In the genomic region with DNA sequence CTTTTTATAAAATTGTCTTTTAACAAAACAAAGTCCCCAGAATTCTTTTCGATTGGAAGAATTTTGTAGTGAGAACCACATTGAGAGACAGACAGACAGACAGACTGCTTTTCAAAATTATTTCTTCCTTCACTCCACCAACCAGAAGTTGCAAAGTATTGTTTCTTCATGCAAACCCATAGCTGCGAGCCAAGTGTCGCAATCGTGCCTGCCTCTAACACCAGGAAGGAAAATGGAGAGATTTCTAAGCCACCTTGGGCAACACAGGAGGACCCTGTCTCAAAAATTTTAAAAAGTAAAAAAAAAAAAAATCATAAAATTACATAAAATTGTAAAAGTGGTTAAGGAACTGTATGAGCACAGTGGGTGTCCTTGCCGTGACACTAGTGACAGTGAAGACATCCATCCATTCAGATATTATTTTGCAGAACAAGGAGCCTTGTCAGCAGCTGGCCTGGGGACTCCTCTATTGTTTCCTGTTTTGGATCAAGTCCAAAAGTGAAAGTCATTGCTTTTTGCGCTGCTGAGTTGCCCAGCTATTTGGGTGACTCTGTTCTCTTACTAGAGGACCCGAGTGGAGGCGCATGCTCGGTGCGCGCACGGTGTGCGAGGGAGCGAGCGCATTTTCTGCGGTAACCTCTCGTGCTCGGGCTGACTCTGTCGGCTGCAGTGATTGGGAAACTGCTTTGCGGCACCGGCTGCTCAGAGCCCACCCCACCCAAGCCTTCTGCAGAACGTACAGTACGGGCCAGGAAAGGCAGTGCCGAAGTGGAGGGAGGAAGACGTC, we compare ENCODE assay signal across 8 mouse cellular contexts.
DNase-seq lines count a peak whose midpoint lies in the region; ATAC-seq and TF ChIP-seq lines count a peak whose summit lies in the region.

No protein-coding gene starts in this region.

- H3K4me3 ChIP-seq in gastrocnemius, adult 2 months, result peak overlapping the region; percentile 54
- no peak overlapping the region for H3K4me3 ChIP-seq in neural tube, embryonic 12.5 days
- H3K4me3 ChIP-seq in hindbrain, embryonic 14.5 days (replicated peaks; ENCODE audit: low read length), result no peak overlapping the region
- peak overlapping the region; percentile 80 for H3K4me3 ChIP-seq in megakaryocyte, embryonic 14.5 days (replicated peaks)

- no peak overlapping the region for H3K9ac ChIP-seq in neural tube, embryonic 12.5 days
- no peak overlapping the region for H3K9ac ChIP-seq in hindbrain, embryonic 14.5 days

- no peaks in the 10 kb centered on the region for H3K4me1 ChIP-seq in neural tube, embryonic 12.5 days
- H3K4me1 ChIP-seq in hindbrain, embryonic 14.5 days (replicated peaks; ENCODE audit: control insufficient read depth, insufficient read depth, low read length), result 0 out of 2 replicates have a peak, but pooled peaks cover 8% of the 10 kb centered on the region
- peaks cover 74% of the 10 kb centered on the region for H3K4me1 ChIP-seq in megakaryocyte, embryonic 14.5 days

- peak; percentile 71; the same call in 1 of the 2 replicates for ATAC-seq in neural tube, embryonic 12.5 days (ENCODE audit: low FRiP score, low read depth)
- peak; percentile 49; the same call in 1 of the 2 replicates for ATAC-seq in hindbrain, embryonic 14.5 days (ENCODE audit: low FRiP score)

- no peak for TF ChIP-seq CTCF in gastrocnemius, adult 2 months (IDR thresholded peaks at IDR 0.05)

- H3K27me3 ChIP-seq in neural tube, embryonic 12.5 days (replicated peaks), result no peaks in the 10 kb centered on the region
- no peaks in the 10 kb centered on the region for H3K27me3 ChIP-seq in hindbrain, embryonic 14.5 days (ENCODE audit: control insufficient read depth, insufficient read depth, low read length)
- H3K27me3 ChIP-seq in megakaryocyte, embryonic 14.5 days (replicated peaks), result no peaks in the 10 kb centered on the region

- no peak overlapping the region for H3K4me2 ChIP-seq in neural tube, embryonic 12.5 days (replicated peaks)
- H3K4me2 ChIP-seq in hindbrain, embryonic 14.5 days (replicated peaks), result peak overlapping the region; percentile 28

- H3K27ac ChIP-seq in gastrocnemius, adult 2 months, result no peak overlapping the region
- H3K27ac ChIP-seq in neural tube, embryonic 12.5 days, result no peak overlapping the region
- H3K27ac ChIP-seq in hindbrain, embryonic 14.5 days, result no peak overlapping the region

- intact Hi-C loops in gastrocnemius, adult 2 months (cut with DNase I), result no loop called here

- H3K9me3 ChIP-seq in neural tube, embryonic 12.5 days, result no peaks in the 10 kb centered on the region
- no peaks in the 10 kb centered on the region for H3K9me3 ChIP-seq in hindbrain, embryonic 14.5 days (ENCODE audit: control insufficient read depth, low read length)
- no peaks in the 10 kb centered on the region for H3K9me3 ChIP-seq in megakaryocyte, embryonic 14.5 days

- WGBS in neural tube, embryonic 12.5 days, result 88% methylated on average over 25 of the region's 25 CpGs
- 70% methylated on average over 25 of the region's 25 CpGs for WGBS in hindbrain, embryonic 14.5 days

- DNase-seq in gastrocnemius, adult 2 months, result no peak
- no peak for DNase-seq in gastrocnemius, adult 18-20 months (ENCODE audit: low spot score)
- no peak for DNase-seq in neural tube, embryonic 10.5 days (ENCODE audit: extremely low spot score, low spot score)
- DNase-seq in hindbrain, embryonic 14.5 days (ENCODE audit: low spot score), result peak; percentile 47
- DNase-seq in kidney, postnatal 14 days, result no peak
- no peak for DNase-seq in ovary, postnatal 36 days (ENCODE audit: low spot score)

- H3K36me3 ChIP-seq in neural tube, embryonic 12.5 days, result no peaks in the 10 kb centered on the region
- peaks cover 4% of the 10 kb centered on the region for H3K36me3 ChIP-seq in hindbrain, embryonic 14.5 days (replicated peaks; ENCODE audit: control insufficient read depth, insufficient read depth)
- peaks cover 51% of the 10 kb centered on the region for H3K36me3 ChIP-seq in megakaryocyte, embryonic 14.5 days (replicated peaks; ENCODE audit: low read length)

Comparison
In these comparisons a context has a peak if more than half of its experiments do, and no peak if none do; other contexts are left out.
1. H3K4me3 ChIP-seq: peak in gastrocnemius, adult 2 months (single experiment) and megakaryocyte, embryonic 14.5 days (single experiment); none in neural tube, embryonic 12.5 days (single experiment) and hindbrain, embryonic 14.5 days (single experiment).